Mouse (Mus musculus): Measurements from ENCODE around the gene Jmy.

DNA sequence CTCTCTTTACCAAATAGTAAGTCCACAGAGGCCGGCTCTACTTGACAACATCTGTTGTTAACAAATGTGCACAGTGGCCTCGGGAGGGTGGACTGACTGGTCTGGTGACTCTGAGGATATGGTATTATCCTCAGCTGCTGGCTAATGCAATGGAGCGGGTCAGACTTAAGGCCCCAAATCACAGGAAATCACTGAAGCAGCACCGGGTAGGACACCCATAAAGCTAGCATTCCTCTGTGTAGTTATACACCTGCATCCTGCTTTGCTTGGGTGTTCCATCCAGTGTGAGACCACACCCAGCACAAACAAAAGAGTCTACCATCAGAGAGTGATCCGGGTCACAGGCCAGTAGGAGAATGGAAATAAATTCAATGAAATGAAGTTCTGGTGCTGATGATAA lies 48.0 kb upstream of the Jmy start:
- no peak for TF ChIP-seq POLR2A (IDR thresholded peaks at IDR 0.05; ENCODE audit: insufficient read length, low read depth)
- TF ChIP-seq MAX (IDR thresholded peaks at IDR 0.05; ENCODE audit: low read depth): no peak
- TF ChIP-seq CEBPB (IDR thresholded peaks at IDR 0.05; ENCODE audit: insufficient read depth, poor library complexity, severe bottlenecking): no peak
- no peak for TF ChIP-seq TCF12 (IDR thresholded peaks at IDR 0.05; ENCODE audit: insufficient read depth, poor library complexity, severe bottlenecking)
- TF ChIP-seq MYOG (IDR thresholded peaks at IDR 0.05; ENCODE audit: control insufficient read depth in 1 of 3, insufficient read depth in 1 of 3, insufficient read length in 2 of 3, low read depth in 2 of 3): no peak
- TF ChIP-seq POLR2AphosphoS2 (IDR thresholded peaks at IDR 0.05; ENCODE audit: insufficient read length, low read depth): no peak
- no peak for TF ChIP-seq USF1 (IDR thresholded peaks at IDR 0.05; ENCODE audit: low read depth)
